Mouse (Mus musculus): ENCODE data around the gene Nr2f1. TPM values are rescaled to one million over a fixed set of nuclear protein-coding genes. Genes with fewer than 3 reads are reported as not detected.
A peak's percentile ranks its signal among the peaks of the same experiment; 100 is the strongest.

Nr2f1 gene
- total RNA-seq, 2 experiments from 2014 or later, result 128 to 130 TPM

GRCm38 (mm10) chr13:78183986-78184385 is 15.6 kb downstream of the Nr2f1 start:
- no peak for DNase-seq (ENCODE audit: low spot score in 2 of 2)
- intact Hi-C loops (cut with DNase I), result loop anchor here (5.0 to 10.0 kb wide), 2 partner anchors 202 to 789 kb away; no protein-coding TSS in a partner anchor

- no peak for DNase-seq (ENCODE audit: low spot score in 2 of 2)
- intact Hi-C loops (cut with DNase I), result loop anchor here (5.0 to 10.0 kb wide), 2 partner anchors 201 to 788 kb away; no protein-coding TSS in a partner anchor
Measured at GRCm38 (mm10) chr13:78183004-78183403, 16.6 kb downstream of the Nr2f1 start.

- DNase-seq (ENCODE audit: low spot score in 2 of 2), result no peak
- intact Hi-C loops (cut with DNase I), result loop anchor here (2.0 to 10.0 kb wide), 3 partner anchors 13 to 787 kb away; no protein-coding TSS in a partner anchor
Measured at GRCm38 (mm10) chr13:78181930-78182558, 17.5 kb downstream of the Nr2f1 start.

- no peak for DNase-seq (ENCODE audit: low spot score in 2 of 2)
- intact Hi-C loops (cut with DNase I), result loop anchor here (2.0 to 10.0 kb wide), 3 partner anchors 14 to 786 kb away; no protein-coding TSS in a partner anchor
Measured at GRCm38 (mm10) chr13:78181071-78181929, 18.3 kb downstream of the Nr2f1 start.

GRCm38 (mm10) chr13:78180261-78180660 is 19.3 kb downstream of the Nr2f1 start:
- intact Hi-C loops (cut with DNase I), result loop anchor here (2.0 to 10.0 kb wide), 3 partner anchors 15 to 785 kb away; no protein-coding TSS in a partner anchor
- no peak for DNase-seq (ENCODE audit: low spot score in 2 of 2)

- DNase-seq (ENCODE audit: low spot score in 2 of 2), result peak in 1 of 2 experiments; percentile 36
- intact Hi-C loops (cut with DNase I), result loop anchor here (2.0 to 10.0 kb wide), 7 partner anchors 15 to 1375 kb away; no protein-coding TSS in a partner anchor
Measured at GRCm38 (mm10) chr13:78179312-78180097, 20.1 kb downstream of the Nr2f1 start.

GRCm38 (mm10) chr13:78178771-78179170 is 20.8 kb downstream of the Nr2f1 start:
- DNase-seq (ENCODE audit: low spot score in 2 of 2), result no peak
- intact Hi-C loops (cut with DNase I), result loop anchor here (10.0 kb wide), 4 partner anchors 284 to 1374 kb away; no protein-coding TSS in a partner anchor

GRCm38 (mm10) chr13:78178021-78178420 is 21.5 kb downstream of the Nr2f1 start:
- DNase-seq (ENCODE audit: low spot score in 2 of 2), result no peak
- intact Hi-C loops (cut with DNase I), result loop anchor here (10.0 kb wide), 4 partner anchors 283 to 1373 kb away; no protein-coding TSS in a partner anchor

- intact Hi-C loops (cut with DNase I), result loop anchor here (10.0 kb wide), 4 partner anchors 283 to 1373 kb away; no protein-coding TSS in a partner anchor
- DNase-seq (ENCODE audit: low spot score in 2 of 2), result no peak
Measured at GRCm38 (mm10) chr13:78177381-78177950, 22.1 kb downstream of the Nr2f1 start.

- intact Hi-C loops (cut with DNase I), result loop anchor here (10.0 kb wide), 4 partner anchors 281 to 1371 kb away; no protein-coding TSS in a partner anchor
- DNase-seq (ENCODE audit: low spot score in 2 of 2), result no peak
Measured at GRCm38 (mm10) chr13:78175821-78176380, 23.7 kb downstream of the Nr2f1 start.

- intact Hi-C loops (cut with DNase I), result loop anchor here (10.0 kb wide), 4 partner anchors 280 to 1370 kb away; no protein-coding TSS in a partner anchor
- DNase-seq (ENCODE audit: low spot score in 2 of 2), result no peak
Measured at GRCm38 (mm10) chr13:78174891-78175290, 24.7 kb downstream of the Nr2f1 start.

- intact Hi-C loops (cut with DNase I), result loop anchor here (10.0 kb wide), 4 partner anchors 279 to 1369 kb away; no protein-coding TSS in a partner anchor
- DNase-seq (ENCODE audit: low spot score in 2 of 2), result no peak
Measured at GRCm38 (mm10) chr13:78174191-78174590, 25.4 kb downstream of the Nr2f1 start.

- no peak for DNase-seq (ENCODE audit: low spot score in 2 of 2)
- intact Hi-C loops (cut with DNase I), result loop anchor here (10.0 kb wide), 4 partner anchors 278 to 1368 kb away; no protein-coding TSS in a partner anchor
Measured at GRCm38 (mm10) chr13:78172861-78173260, 26.7 kb downstream of the Nr2f1 start.

GRCm38 (mm10) chr13:78171984-78172636 is 27.4 kb downstream of the Nr2f1 start:
- no peak for DNase-seq (ENCODE audit: low spot score in 2 of 2)
- intact Hi-C loops (cut with DNase I), result loop anchor here (10.0 kb wide), 4 partner anchors 277 to 1367 kb away; no protein-coding TSS in a partner anchor

GRCm38 (mm10) chr13:78171320-78171719 is 28.2 kb downstream of the Nr2f1 start:
- intact Hi-C loops (cut with DNase I), result loop anchor here (10.0 kb wide), 4 partner anchors 277 to 1367 kb away; no protein-coding TSS in a partner anchor

GRCm38 (mm10) chr13:78168166-78168565 is 31.4 kb downstream of the Nr2f1 start:
- no peak for DNase-seq (ENCODE audit: low spot score in 2 of 2)
- intact Hi-C loops (cut with DNase I), result loop anchor here (10.0 kb wide), 1 partner anchor 1123 kb away; no protein-coding TSS in a partner anchor

More at GRCm38 (mm10) chr13:78171320-78171719, 28.2 kb downstream of the Nr2f1 start:
- DNase-seq (ENCODE audit: low spot score in 2 of 2), result no peak

- DNase-seq (ENCODE audit: low spot score in 2 of 2), result no peak
- intact Hi-C loops (cut with DNase I), result loop anchor here (10.0 kb wide), 1 partner anchor 1120 kb away; no protein-coding TSS in a partner anchor
Measured at GRCm38 (mm10) chr13:78164941-78165340, 34.6 kb downstream of the Nr2f1 start.
